Mouse (Mus musculus) spleen, adult 2 months (tissue): ENCODE measurements around the gene Nt5e. TPM values are rescaled to one million over a fixed set of nuclear protein-coding genes. Genes with fewer than 3 reads are reported as not detected.

Experiments used
- DNase-seq, 2 experiments: peaks; one replicate each; pipeline versions ENCODE4 v3.0.0 to v3.0.0-alpha.2; 2012 to 2021; ENCODE audit warnings: low spot score in 2 of 2, low read depth in 1 of 2
- H3K27ac ChIP-seq: fragments of 200-500 bp; 2 replicates; pipeline ENCODE4 v1.5.1; 2012; ENCODE audit warnings: low read length, inconsistent platforms; ENCODE audit not compliant: insufficient read depth
- H3K27me3 ChIP-seq: fragments of 200-500 bp; 2 replicates; pipeline ENCODE4 v1.6.1; 2012; ENCODE audit warnings: mild to moderate bottlenecking, moderate library complexity, low read length, inconsistent platforms; ENCODE audit not compliant: control insufficient read depth, insufficient read depth
- H3K36me3 ChIP-seq: fragments of 200-500 bp; 2 replicates; pipeline ENCODE4 v1.6.1; 2012; ENCODE audit warnings: mild to moderate bottlenecking, low read length, inconsistent platforms; ENCODE audit not compliant: control insufficient read depth, insufficient read depth
- H3K4me1 ChIP-seq: fragments of 200-500 bp; 2 replicates; pipeline ENCODE4 v1.6.1; 2011; ENCODE audit warnings: inconsistent platforms; ENCODE audit not compliant: control insufficient read depth, insufficient read depth, insufficient read length
- H3K4me3 ChIP-seq: fragments of 200-500 bp; 2 replicates; pipeline ENCODE4 v1.5.1; 2011; ENCODE audit warnings: mild to moderate bottlenecking, inconsistent platforms; ENCODE audit not compliant: insufficient read depth, insufficient read length; ENCODE audit errors: extremely low read depth
- CTCF ChIP-seq: fragments of 200-500 bp; IDR thresholded peaks from 2 replicates; pipeline ENCODE4 v1.5.1; 2011; ENCODE audit warnings: mild to moderate bottlenecking, inconsistent platforms; ENCODE audit not compliant: insufficient read depth, insufficient read length, insufficient replicate concordance; ENCODE audit errors: extremely low read depth
- POLR2A ChIP-seq: fragments of 200-500 bp; IDR thresholded peaks from 2 replicates; pipeline ENCODE4 v1.6.1; 2011; ENCODE audit warnings: low read depth, low read length, inconsistent platforms
- WGBS: fragments of 180-500 bp; shearing (Covaris S2); methylation state at CpG from one replicate; pipeline ENCODE4 v1.1.7; 2018; 5-methylcytosine and 5-hydroxymethylcytosine counted together
- polyA plus RNA-seq: library from polyadenylated mRNA; depleted of rRNA; stranded (reverse); fragments of >200 nt; gene quantifications from 2 replicates; pipeline ENCODE4 v1.2.3, GENCODE M21; 2012

Nt5e gene
- polyA plus RNA-seq, 1 experiment: 2.5 TPM

GRCm38 (mm10) chr9:88342701-88343100 is 15.7 kb downstream of the Nt5e start:
- H3K4me1 ChIP-seq: peaks cover 2% of the 10 kb centered on the region; the same call in 1 of the 2 replicates
- no peak for DNase-seq
- TF ChIP-seq POLR2A (no peak), CTCF (no peak)
- no peaks in the 10 kb centered on the region for H3K27me3 ChIP-seq
- no peak overlapping the region for H3K4me3 ChIP-seq
- WGBS: 90% methylated on average over 3 of the region's 3 CpGs
- no peak overlapping the region for H3K27ac ChIP-seq
- no peaks in the 10 kb centered on the region for H3K36me3 ChIP-seq

GRCm38 (mm10) chr9:88344424-88344823 is 17.4 kb downstream of the Nt5e start:
- H3K36me3 ChIP-seq: no peaks in the 10 kb centered on the region
- peaks cover 2% of the 10 kb centered on the region; the same call in 1 of the 2 replicates for H3K4me1 ChIP-seq
- no peak overlapping the region for H3K4me3 ChIP-seq
- no peak for DNase-seq
- TF ChIP-seq POLR2A (no peak), CTCF (no peak)
- H3K27me3 ChIP-seq: no peaks in the 10 kb centered on the region
- no peak overlapping the region for H3K27ac ChIP-seq
- 90% methylated on average over 2 of the region's 2 CpGs for WGBS

GRCm38 (mm10) chr9:88346857-88347256 is 19.9 kb downstream of the Nt5e start:
- no peak for TF ChIP-seq POLR2A
- TF ChIP-seq CTCF: no peak
- Histone ChIP-seq H3K27ac (no peak overlapping the region), H3K4me3 (no peak overlapping the region), H3K4me1 (peaks cover 2% of the 10 kb centered on the region; the same call in 1 of the 2 replicates), H3K36me3 (no peaks in the 10 kb centered on the region), H3K27me3 (no peaks in the 10 kb centered on the region)
- no peak for DNase-seq
- WGBS: 27% methylated on average over 5 of the region's 5 CpGs

- 52% methylated on average over 6 of the region's 6 CpGs for WGBS
- no peak overlapping the region for H3K4me3 ChIP-seq
- no peaks in the 10 kb centered on the region for H3K27me3 ChIP-seq
- no peak for DNase-seq
- no peaks in the 10 kb centered on the region for H3K36me3 ChIP-seq
- TF ChIP-seq POLR2A (no peak), CTCF (no peak)
- H3K4me1 ChIP-seq: peaks cover 2% of the 10 kb centered on the region; the same call in 1 of the 2 replicates
- H3K27ac ChIP-seq: no peak overlapping the region
These were observed 21.6 kb downstream of the Nt5e start for GRCm38 (mm10) chr9:88348623-88349022.

- DNase-seq: no peak
- 79% methylated on average over 1 of the region's 1 CpGs for whole genome bisulfite sequencing
- no peak overlapping the region for H3K4me3 ChIP-seq
- H3K36me3 ChIP-seq: no peaks in the 10 kb centered on the region
- no peak overlapping the region for H3K27ac ChIP-seq
- H3K27me3 ChIP-seq: no peaks in the 10 kb centered on the region
- no peak for TF ChIP-seq CTCF
- no peak for TF ChIP-seq POLR2A
- H3K4me1 ChIP-seq: peaks cover 2% of the 10 kb centered on the region; the same call in 1 of the 2 replicates
These were observed 23.3 kb downstream of the Nt5e start for GRCm38 (mm10) chr9:88350317-88350716.

- Histone ChIP-seq H3K4me3 (no peak overlapping the region), H3K27me3 (no peaks in the 10 kb centered on the region), H3K4me1 (peaks cover 2% of the 10 kb centered on the region; the same call in 1 of the 2 replicates), H3K27ac (no peak overlapping the region), H3K36me3 (no peaks in the 10 kb centered on the region)
- WGBS: 81% methylated on average over 3 of the region's 3 CpGs
- no peak for DNase-seq
- no peak for TF ChIP-seq POLR2A
- TF ChIP-seq CTCF: no peak
These were observed 24.2 kb downstream of the Nt5e start for GRCm38 (mm10) chr9:88351163-88351562.

- 60% methylated on average over 6 of the region's 6 CpGs for WGBS
- Histone ChIP-seq H3K27ac (no peak overlapping the region), H3K36me3 (no peaks in the 10 kb centered on the region), H3K4me3 (no peak overlapping the region), H3K4me1 (no peaks in the 10 kb centered on the region), H3K27me3 (no peaks in the 10 kb centered on the region)
- DNase-seq: no peak
- no peak for TF ChIP-seq POLR2A
- no peak for TF ChIP-seq CTCF
These were observed 25.7 kb downstream of the Nt5e start for GRCm38 (mm10) chr9:88352741-88353140.
